Mouse (Mus musculus): ENCODE data around the gene Pdia6. TPM values are rescaled to one million over a fixed set of nuclear protein-coding genes. Genes with fewer than 3 reads are reported as not detected.

Pdia6 gene
- polyA plus RNA-seq (2012; rRNA removed), result 90.9 and 96.1 TPM in 2 replicates

DNA sequence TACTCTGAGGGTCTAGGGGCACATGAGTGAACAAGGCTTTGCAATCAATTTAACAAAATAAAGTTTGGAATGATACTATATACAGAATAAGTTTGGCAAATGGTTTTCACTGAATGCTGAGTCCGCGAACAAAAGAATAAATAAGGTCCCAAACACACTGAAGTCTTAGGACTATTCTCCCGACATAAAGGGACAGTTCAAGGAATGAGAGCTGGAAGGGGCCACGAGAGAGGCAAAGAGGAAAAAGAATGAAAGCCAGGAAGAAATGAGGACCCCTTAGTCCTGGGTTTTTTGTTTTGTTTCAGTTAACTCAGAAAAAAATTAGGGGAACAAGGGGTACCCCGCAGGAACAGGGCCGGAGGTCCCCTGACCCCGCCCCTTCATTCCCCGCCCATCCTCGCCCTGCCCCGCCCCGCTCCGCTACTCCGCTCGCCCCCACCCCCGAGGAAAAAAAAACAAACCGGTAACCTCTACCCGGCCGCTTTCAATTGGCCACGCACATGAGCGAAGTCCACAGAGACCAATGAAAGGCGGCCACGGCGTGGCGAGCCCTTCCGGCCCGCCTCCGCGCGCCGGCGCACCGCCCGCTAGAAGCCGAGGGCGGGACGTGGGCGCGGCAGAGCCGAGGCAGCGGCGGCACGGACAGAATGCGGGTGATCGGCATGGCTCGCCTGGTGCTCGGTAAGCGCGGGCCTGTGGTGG is at the start of gene Pdia6:
TSS of gene Pdia6 (plus strand) at position 575 of the 702 bp plus-strand sequence.
- peak; percentile 74 to 92 for DNase-seq (ENCODE audit: extremely low spot score in 1 of 2, low spot score in 1 of 2)

DNA sequence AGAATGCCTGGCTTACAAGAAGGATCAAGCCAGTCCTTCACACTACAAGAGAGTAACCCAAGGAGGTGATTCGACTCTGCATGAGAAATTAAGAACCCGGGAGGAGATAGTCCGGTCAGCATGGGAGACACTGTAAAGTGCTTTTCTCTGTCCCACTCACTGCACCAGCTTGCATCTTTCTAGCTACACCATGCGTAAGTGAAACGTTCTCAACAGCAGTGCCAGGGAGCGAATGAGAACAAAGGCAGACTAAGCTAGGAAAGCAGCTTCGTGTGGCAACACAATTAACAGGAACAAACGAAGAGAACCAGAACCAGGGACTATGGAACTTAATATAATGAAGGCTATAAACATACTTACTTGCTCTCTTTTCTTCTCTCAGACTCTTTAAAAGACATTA is 48.0 kb upstream of the Pdia6 start:
- DNase-seq (ENCODE audit: extremely low spot score in 1 of 2, low spot score in 1 of 2), result no peak

DNA sequence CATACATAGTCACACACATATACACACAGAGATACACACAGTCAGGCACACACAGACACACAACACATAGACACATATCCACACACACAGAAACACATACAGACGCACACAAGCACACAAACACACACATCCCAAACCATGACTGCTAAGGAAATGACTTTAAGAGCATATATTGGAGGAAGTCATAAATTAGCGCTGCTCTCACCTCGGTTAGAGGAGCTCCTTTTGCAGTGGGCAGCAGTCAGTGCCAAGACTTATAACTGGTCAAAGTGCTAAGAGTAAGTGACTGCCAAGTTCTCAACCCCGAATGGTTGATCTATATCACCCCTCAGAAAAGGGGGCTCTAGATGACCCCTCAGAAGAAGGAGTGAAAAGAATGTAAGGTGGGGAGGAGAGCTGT is 47.2 kb upstream of the Pdia6 start:
- no peak for DNase-seq (ENCODE audit: extremely low spot score in 1 of 2, low spot score in 1 of 2)

DNA sequence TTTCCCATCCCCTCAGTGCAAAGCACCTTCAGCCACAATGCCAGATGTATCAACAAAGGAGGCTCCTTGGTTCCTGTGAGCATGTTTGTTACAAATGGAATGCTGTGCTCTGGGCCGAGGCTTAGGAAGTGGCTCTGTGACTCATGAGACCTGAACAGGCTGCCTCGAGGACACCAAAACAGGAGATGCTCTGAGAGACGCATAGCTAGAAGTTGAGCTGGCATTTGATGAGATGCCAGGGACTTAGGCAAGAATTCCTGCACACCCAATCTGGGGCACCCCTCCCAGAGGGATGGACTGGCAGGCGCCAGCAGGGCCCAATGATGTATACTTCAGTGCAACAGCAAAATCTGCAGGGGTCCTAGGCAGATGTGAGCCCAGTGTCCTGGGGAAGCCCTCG is 45.7 kb upstream of the Pdia6 start:
- no peak for DNase-seq (ENCODE audit: extremely low spot score in 1 of 2, low spot score in 1 of 2)

DNA sequence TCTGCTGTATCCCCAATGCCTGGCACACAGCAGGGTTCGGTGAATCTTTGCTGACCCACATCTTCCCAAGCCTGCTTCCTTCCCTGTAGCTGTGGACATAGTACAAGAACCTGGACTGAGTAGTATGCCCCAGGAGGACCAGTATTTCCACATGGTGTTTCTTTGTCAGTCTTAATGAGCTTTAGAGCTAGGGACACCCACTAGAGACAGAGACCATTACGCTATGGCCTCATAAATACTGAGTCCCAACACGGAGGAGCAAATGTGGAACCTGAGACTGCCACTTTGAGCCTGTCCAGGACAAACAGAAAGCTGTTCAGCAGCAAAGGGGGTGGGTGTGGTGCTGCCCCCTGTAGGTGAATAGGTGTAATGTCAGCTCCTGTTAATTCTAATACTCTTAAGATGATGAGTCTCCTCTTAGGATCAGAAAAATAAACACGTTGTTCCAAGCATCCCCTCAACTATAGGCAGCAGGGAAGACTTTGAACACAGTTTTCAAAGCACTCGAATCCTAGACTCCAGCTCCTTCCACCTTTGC is 44.4 kb upstream of the Pdia6 start:
- no peak for DNase-seq (ENCODE audit: extremely low spot score in 1 of 2, low spot score in 1 of 2)

DNA sequence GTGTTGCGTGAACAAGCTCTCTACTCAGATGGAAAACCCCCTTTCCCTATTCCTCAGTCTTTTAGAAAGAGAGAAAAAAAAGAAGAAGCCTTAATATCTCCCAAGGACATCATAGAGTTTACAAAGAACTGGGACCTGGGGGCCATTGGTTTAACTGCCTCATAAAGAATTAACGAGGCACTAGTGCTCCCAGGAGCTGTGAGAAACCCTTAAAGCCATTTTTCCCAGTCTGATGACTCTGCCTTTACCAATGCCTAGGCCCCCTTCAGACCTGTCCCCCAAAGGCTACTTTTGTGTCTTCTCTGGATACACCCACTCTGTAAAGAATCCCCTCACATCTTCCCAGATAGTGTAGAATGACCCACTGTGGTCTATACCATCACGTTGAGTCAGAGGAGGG is 43.3 kb upstream of the Pdia6 start:
- DNase-seq (ENCODE audit: extremely low spot score in 1 of 2, low spot score in 1 of 2), result no peak

DNA sequence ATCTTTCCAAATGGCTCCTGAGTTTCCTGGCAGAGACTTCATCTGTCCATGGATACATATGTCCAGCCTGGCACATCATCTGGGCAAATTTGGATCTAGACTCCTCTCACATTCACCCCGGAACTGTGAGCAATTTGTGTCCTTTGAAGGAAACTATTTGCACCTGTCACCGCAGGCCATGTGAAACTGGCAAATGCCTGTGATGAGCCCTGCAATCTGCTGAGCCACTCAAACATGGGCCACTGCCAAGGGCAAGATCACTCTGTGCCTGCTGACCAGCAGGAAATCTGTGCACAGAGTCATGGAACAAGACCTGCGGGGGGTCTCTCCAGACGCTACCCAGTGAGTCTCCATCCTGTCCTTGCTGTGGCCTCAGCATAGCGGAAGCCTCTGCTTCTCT is 41.3 kb upstream of the Pdia6 start:
- no peak for DNase-seq (ENCODE audit: extremely low spot score in 1 of 2, low spot score in 1 of 2)

DNA sequence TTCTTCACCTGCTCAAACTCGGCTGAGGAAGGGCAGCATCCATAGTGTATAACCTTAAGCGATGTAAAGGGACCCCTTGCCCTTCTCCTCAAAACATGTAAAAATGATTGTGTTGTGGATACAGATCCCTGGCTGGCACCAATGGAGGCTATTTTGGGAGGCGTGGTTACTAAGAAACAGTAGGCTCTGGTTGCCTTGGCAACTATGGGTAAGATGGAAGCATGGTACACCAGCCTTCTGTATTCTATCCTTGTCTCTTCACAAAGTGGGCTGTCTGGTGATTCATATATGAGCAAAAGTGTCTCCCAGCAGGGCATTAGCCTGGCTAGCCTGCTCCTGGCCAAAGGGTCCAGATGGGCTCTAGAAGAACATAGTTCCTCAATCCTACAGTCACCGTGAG is 38.4 kb upstream of the Pdia6 start:
- peak; percentile 77 to 85 for DNase-seq (ENCODE audit: extremely low spot score in 1 of 2, low spot score in 1 of 2)

DNA sequence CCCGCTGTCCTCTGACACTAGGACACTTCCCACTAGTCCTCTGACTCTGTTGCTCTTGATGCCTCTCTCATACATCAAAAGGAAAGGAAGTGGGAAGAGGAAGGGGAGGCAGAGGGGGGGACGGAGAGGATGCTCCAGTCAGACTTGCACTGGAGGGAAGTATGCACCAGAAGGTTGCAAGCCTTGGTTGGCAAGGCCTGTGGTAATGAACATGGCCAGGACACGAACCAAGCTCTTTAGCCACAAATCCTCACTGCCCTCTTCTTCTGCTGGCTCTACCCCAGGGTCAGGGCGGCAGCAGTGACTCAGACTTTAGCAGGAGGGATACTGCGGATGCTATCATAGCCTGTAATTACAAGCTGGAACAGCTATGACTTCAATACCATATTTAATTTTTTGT is 35.8 kb upstream of the Pdia6 start:
- DNase-seq (ENCODE audit: extremely low spot score in 1 of 2, low spot score in 1 of 2), result no peak

DNA sequence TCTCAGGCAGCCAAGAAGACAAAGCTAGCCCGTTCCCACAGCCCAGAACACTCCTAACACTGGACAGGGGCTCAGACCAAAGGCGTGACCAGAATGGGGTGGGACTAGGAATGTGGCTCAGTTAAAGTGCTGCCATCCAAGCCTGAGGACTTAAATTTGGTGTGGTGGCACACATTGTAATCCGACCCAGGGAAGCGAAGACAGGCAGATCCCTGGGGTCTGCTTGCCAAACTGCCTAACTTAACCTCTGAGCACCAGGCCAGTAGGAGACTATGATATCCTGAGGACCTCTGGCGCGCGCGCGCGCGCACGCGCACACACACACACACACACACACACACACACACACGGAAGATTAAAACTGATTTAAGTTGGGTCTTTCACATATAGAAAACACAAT is 34.8 kb upstream of the Pdia6 start:
- DNase-seq (ENCODE audit: extremely low spot score in 1 of 2, low spot score in 1 of 2), result no peak

DNA sequence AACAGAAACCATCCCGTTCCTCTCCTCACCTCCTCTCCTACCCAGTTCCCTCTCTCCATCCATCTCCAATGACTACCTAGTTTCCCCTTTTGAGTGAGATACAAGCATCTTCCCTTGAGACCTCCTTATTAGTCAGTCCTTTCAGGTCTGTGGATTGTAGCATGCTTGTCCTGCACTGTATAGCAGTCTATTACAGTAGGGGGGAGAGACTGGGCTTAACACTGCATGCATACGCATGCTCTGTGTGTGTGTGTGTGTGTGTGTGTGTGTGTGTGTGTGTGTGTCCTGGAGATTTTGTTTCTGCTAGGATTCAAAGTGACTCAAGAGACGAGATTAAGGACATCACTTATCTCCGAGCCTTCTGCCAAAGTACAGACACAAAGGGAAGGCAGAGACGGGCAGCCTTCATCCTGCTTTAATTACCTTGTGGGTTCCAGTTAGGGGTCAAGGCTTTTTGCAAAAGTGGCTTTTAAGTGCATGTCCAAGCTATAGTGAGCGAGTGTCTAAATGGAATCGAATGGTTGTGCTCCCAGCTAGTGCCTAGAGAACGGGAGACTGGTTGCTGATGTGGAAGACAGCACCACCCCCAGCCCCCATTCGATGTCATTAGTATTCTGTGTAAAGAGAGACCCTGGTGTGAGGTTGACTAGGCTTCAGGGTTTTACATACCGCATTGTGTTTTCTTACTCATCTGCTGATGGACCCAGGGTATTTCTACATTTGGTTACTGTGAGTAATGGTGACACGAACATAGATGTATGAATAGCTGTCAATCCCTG is 30.6 kb upstream of the Pdia6 start:
- no peak for DNase-seq (ENCODE audit: extremely low spot score in 1 of 2, low spot score in 1 of 2)

DNA sequence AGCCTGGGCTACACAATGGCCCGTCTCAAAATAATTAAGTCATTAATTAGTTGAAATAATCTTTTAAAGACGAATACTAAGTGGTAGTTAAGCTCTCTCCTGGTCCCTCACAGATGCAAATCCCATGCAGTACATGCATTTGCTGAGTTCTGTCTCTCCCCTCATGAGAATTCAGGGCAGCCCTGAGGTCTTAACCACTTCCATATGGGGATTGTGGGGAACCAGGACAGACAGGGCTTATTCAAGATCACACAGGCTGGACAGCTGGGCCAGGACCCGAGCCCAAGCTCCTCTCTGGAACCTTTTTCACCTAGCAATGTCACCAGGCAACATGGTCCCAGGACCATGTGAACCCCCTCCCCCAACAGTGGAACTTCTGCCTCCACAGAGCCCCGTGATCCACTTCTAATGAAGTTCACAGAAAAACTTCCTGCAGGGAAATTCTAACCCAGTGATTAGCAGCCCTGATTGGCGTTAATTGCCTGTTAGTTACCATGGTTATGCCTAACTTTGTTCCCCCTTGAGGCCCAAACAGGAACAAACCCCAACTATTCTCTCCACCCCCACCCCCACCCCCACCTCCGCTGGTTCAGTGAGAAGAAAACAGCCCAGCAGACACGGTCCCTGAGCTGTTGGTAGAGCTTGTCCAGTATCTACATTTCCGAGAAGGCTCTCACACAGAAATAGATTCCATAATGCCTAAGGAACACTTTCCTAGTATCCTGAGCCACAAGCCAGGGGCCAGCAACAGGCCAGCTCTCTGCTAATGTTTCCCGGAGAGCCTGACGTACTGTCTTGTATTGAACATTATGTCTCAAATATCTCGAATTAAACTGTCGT is 27.5 kb upstream of the Pdia6 start:
- no peak for DNase-seq (ENCODE audit: extremely low spot score in 1 of 2, low spot score in 1 of 2)

DNA sequence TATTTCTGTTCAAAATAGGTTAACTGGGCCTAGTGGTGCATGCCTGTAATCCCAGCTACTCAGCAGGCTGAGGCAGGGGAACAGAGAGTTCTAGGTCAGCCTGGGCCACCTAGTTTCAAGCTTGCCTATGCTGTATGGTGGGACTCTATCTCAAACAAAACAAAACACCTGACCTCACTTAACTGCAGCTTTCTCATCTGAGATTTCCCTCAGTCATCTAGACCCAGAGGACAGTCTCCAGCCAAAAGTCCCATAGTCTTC is 27.0 kb upstream of the Pdia6 start:
- no peak for DNase-seq (ENCODE audit: extremely low spot score in 1 of 2, low spot score in 1 of 2)

DNA sequence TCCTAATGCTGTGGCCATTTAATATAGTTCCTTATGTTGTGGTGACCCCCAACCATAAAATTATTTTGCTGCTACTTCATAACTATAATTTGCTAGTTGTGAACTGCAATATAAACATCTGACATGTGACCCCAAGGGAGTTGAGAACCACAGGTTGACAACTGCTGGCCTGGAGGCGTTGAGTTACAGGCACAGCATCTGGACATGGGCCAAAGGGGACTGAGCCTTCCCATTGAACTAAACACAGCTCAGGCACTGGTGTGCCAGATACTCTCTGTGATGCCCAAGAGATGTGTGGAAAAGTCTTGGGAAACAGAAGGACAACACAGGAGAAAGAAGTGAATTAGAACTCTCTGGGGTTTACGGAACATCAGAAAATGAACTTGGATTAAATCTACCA is 25.3 kb upstream of the Pdia6 start:
- no peak for DNase-seq (ENCODE audit: extremely low spot score in 1 of 2, low spot score in 1 of 2)

DNA sequence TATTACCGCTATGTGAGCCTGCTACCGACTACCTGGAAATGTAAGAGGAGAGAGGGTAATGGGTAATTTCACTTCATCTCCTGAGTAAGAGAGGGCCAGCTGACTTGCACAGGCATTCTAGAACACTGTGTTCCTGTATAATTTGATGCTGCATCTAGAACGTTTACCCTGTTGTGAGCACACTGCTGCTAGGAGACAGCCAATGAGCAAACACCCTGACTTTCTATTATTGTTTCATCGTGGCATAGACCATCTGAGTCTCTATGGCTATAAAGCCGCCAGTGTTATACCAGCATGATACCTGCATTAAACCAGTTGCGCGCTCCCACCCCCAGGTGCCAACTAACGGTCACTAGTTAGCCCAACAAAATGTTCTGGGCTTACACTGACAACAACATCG is 24.7 kb upstream of the Pdia6 start:
- peak in 1 of 2 experiments; percentile 53 for DNase-seq (ENCODE audit: extremely low spot score in 1 of 2, low spot score in 1 of 2)

DNA sequence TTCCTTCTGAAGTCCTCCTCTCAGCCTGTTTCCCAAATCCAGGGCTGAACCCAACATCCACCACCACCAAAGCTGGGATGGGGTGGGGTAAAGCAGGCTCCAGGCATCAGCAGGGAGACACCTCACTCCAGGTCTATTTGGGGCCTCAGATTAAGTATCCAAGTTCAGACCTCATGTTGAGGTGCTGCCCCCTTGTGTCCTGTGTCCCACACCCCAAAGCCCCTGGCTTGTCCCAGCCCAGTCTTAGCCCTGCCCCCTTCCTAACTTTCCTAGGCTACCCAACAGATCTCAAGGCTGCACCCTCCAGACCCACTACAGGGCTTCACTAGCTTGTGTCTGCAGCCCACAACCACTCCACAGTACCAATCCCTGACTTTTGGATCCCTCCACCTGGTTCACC is 24.3 kb upstream of the Pdia6 start:
- no peak for DNase-seq (ENCODE audit: extremely low spot score in 1 of 2, low spot score in 1 of 2)

DNA sequence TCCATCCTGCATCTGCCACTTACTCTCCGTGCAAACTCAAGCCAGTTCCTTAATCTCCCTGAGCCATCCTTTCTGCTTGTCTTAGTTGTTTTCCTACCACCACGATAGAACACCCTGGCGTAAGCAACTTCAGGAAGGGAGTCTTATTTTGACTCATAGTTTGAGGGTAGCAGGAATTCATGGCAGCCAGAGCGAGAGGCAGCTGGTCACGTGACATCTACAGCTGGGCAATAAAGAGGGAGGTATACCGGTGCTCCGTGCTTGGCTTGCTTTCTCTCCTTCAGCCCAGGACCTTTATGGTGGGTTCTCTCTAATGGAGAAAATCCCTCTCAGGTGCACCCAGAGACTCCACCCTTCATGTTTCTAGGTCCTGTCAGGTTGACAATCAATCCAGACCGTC is 15.4 kb upstream of the Pdia6 start:
- no peak for DNase-seq (ENCODE audit: extremely low spot score in 1 of 2, low spot score in 1 of 2)

DNA sequence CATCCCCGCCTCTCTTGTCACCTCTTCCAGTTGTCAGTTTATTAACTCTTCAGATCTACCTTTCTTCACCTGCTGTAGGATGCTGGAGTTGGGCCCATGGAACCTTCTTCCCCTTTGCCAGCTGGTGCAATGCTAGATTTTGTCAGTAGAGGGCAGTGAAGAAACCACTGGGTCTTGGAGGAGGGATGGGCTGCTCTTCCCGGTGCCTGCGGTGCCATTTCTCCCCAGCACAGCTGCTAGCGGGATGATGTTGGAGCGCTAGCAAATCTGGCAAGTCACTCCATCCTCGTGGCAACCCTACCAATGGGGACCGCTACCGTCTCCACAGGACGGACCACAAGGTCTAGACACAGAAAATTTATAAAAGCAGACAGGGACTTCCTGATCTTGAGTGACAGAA is 13.3 kb upstream of the Pdia6 start:
- DNase-seq (ENCODE audit: extremely low spot score in 1 of 2, low spot score in 1 of 2), result peak; percentile 37 to 88

DNA sequence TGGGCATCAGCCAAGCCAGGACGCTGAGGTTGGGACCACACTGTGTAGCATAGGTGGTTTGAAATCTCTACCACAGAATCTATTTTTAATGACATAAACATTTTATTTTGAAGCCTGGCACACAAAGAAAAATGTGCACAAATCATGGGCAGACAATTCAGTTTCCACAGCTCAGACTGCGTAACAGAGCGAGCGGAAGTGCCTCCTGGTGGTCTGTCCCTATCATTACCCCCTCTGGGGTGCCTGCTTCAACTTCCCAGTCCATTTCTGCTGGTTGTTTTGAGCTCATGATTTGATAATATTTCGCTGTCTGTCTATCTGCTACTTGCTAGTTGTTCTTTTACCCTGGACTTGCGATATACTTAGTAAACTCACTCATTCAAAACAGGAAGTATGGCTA is 10.7 kb upstream of the Pdia6 start:
- DNase-seq (ENCODE audit: extremely low spot score in 1 of 2, low spot score in 1 of 2), result no peak

DNA sequence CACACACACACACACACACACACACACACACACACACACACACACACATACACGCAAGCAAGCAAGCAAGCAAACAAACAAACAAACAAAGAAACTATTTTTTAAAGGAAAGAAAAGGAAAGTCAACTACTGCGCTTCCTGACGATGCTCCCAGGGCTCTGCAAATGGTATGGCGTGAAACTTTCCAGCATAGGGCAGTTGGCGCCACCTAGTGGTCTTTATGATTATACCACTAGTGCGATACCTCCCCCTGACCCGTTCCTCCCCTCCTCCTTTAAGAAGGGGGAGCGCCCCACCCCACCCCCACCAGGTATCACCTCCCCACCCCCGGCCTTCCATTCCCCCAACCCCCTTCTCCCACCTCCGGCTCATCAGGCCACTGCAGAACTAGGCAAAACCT is 9.4 kb upstream of the Pdia6 start:
- DNase-seq (ENCODE audit: extremely low spot score in 1 of 2, low spot score in 1 of 2), result peak in 1 of 2 experiments; percentile 88

DNA sequence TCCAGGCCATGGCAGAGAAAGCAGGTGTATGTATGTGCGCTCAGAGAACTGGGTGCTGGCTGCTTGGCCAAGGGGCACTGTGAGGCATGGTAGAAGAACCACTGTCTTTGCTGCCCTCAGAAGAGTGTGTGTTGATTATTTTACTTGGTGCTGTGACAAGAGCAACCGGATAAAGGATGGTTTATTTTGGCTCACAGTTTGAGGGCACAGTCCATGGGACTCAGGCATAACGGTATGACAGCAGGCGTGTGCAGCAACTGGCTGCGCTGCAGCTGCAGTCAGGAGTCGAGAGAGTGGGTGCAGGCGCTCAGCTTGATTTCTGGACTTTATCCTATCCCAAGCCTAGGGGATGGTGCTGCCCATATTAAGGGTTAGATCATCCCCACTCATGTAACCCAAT is 7.9 kb upstream of the Pdia6 start:
- DNase-seq (ENCODE audit: extremely low spot score in 1 of 2, low spot score in 1 of 2), result no peak

Measured in frontal cortex, adult 2 months (tissue).